In genomic region chr3:121869694-121870093, GRCm38 (mm10) we compare ENCODE assay signal across 19 mouse cellular contexts. TPM values are rescaled to one million over a fixed set of nuclear protein-coding genes. Genes with fewer than 3 reads are reported as not detected.
DNase-seq lines count a peak whose midpoint lies in the region; ATAC-seq and TF ChIP-seq lines count a peak whose summit lies in the region.
"Had no signal": no experiment of that assay in that cellular context is flagged by ENCODE, and none has a peak within 500 bp of the region (broad histone marks: within the 10 kb centered on the region; RNA-seq: fewer than 3 reads in every experiment).

No protein-coding gene starts in this region.

- H3K27me3 ChIP-seq in forebrain, embryonic 13.5 days = no peaks in the 10 kb centered on the region
- H3K27me3 ChIP-seq in forebrain, embryonic 10.5 days (ENCODE audit: poor library complexity, severe bottlenecking) = peaks cover 3% of the 10 kb centered on the region; the same call in 1 of the 2 replicates
- H3K27me3 ChIP-seq: CH12.LX; embryonic facial prominence, embryonic 15.5 days; hindbrain, embryonic 12.5 days; limb, embryonic 12.5 days had no signal

- no peaks in the 10 kb centered on the region for H3K36me3 ChIP-seq in forebrain, embryonic 13.5 days (ENCODE audit: poor library complexity, severe bottlenecking)
- no peaks in the 10 kb centered on the region for H3K36me3 ChIP-seq in forebrain, embryonic 10.5 days (replicated peaks)
- H3K36me3 ChIP-seq: embryonic facial prominence, embryonic 15.5 days; hindbrain, embryonic 12.5 days; limb, embryonic 12.5 days had no signal

- peak; percentile 43; the same call in 1 of the 2 replicates for ATAC-seq in forebrain, embryonic 13.5 days
- ATAC-seq: midbrain, embryonic 16.5 days had no signal

- 56% methylated on average over 4 of the region's 4 CpGs for WGBS in forebrain, embryonic 13.5 days
- 76% methylated on average over 4 of the region's 4 CpGs for WGBS in forebrain, embryonic 10.5 days

- no peaks in the 10 kb centered on the region for H3K9me3 ChIP-seq in forebrain, embryonic 13.5 days (replicated peaks)
- no peaks in the 10 kb centered on the region for H3K9me3 ChIP-seq in forebrain, embryonic 10.5 days
- H3K9me3 ChIP-seq: embryonic facial prominence, embryonic 15.5 days; hindbrain, embryonic 12.5 days; limb, embryonic 12.5 days; megakaryocyte, embryonic 14.5 days had no signal

- H3K4me3 ChIP-seq in forebrain, embryonic 13.5 days = no peak overlapping the region
- H3K4me3 ChIP-seq in forebrain, embryonic 10.5 days = no peak overlapping the region
- no peak overlapping the region for H3K4me3 ChIP-seq in layer of hippocampus, adult 2 months
- H3K4me3 ChIP-seq: embryonic facial prominence, embryonic 15.5 days; hindbrain, embryonic 12.5 days; limb, embryonic 12.5 days; megakaryocyte, embryonic 14.5 days had no signal

- DNase-seq in forebrain, embryonic 10.5 days (ENCODE audit: extremely low spot score, low spot score) = no peak
- peak; percentile 22 for DNase-seq in layer of hippocampus, adult 11-12 months (ENCODE audit: low spot score)
- DNase-seq in layer of hippocampus, adult 9-10 months (ENCODE audit: low spot score) = no peak
- peak; percentile 60 for DNase-seq in brain, adult 2 months (ENCODE audit: low read depth, low spot score)
- DNase-seq in layer of hippocampus, adult 2 months (ENCODE audit: low spot score in 2 of 2) = peak; percentile 25 to 66
- DNase-seq in thymus, postnatal 14 days = no peak
- DNase-seq: adrenal gland, adult 8-10 months; cerebellum, adult 2 months; gastrocnemius, postnatal 14 days; kidney, postnatal 10 days; lung, postnatal 10 days had no signal

- no peaks in the 10 kb centered on the region for H3K4me1 ChIP-seq in forebrain, embryonic 13.5 days
- H3K4me1 ChIP-seq in forebrain, embryonic 10.5 days = peaks cover 14% of the 10 kb centered on the region
- H3K4me1 ChIP-seq: embryonic facial prominence, embryonic 15.5 days; hindbrain, embryonic 12.5 days had no signal

- H3K4me2 ChIP-seq in forebrain, embryonic 13.5 days = no peak overlapping the region
- H3K4me2 ChIP-seq: embryonic facial prominence, embryonic 15.5 days; hindbrain, embryonic 12.5 days; limb, embryonic 12.5 days had no signal

- H3K27ac ChIP-seq in forebrain, embryonic 13.5 days = no peak overlapping the region
- H3K27ac ChIP-seq in forebrain, embryonic 10.5 days = no peak overlapping the region
- H3K27ac ChIP-seq in layer of hippocampus, adult 2 months = no peak overlapping the region
- H3K27ac ChIP-seq: embryonic facial prominence, embryonic 15.5 days; hindbrain, embryonic 12.5 days; limb, embryonic 12.5 days; stomach, postnatal 0 days had no signal

- TF ChIP-seq CTCF in layer of hippocampus, adult 2 months (conservative IDR thresholded peaks at IDR 0.05) = no peak

- H3K9ac ChIP-seq in forebrain, embryonic 13.5 days = no peak overlapping the region
- H3K9ac ChIP-seq: embryonic facial prominence, embryonic 15.5 days; hindbrain, embryonic 12.5 days; limb, embryonic 12.5 days had no signal

RNA-seq across cellular contexts. Expression of gene Abcd3, which starts 54.6 kb away (rescaled TPM):
- polyA plus RNA-seq in forebrain, embryonic 13.5 days (2015; fragmentation: Nextera tagmentation; extraction: Ambion mirVana) = 60.1 and 64.1 TPM in 2 replicates
- polyA plus RNA-seq in forebrain, embryonic 10.5 days (2016; fragmentation: Nextera tagmentation; extraction: Ambion mirVana) = 45.6 and 46.6 TPM in 2 replicates
- 10 to 100 TPM; 55.7 to 55.8 TPM for total RNA-seq in layer of hippocampus, adult 2 months (2021)

Comparison
In these comparisons a context has a peak if more than half of its experiments do, and no peak if none do; other contexts are left out.
1. DNase-seq: peak in layer of hippocampus, adult 11-12 months (single experiment), brain, adult 2 months (single experiment) and layer of hippocampus, adult 2 months (2 of 2); none in forebrain, embryonic 10.5 days (single experiment), layer of hippocampus, adult 9-10 months (single experiment) and thymus, postnatal 14 days (single experiment).